Comparison of ENCODE assay signal across 12 mouse cellular contexts in genomic region chrX:75143124-75143555, GRCm38 (mm10). TPM values are rescaled to one million over a fixed set of nuclear protein-coding genes. Genes with fewer than 3 reads are reported as not detected.
DNase-seq lines count a peak whose midpoint lies in the region; ATAC-seq lines count a peak whose summit lies in the region.
"Not testable (repeated sequence)": the region's sequence is repeated elsewhere in the genome, so short reads cannot be mapped to it uniquely, and the experiment has no call there.
"Had no signal": no experiment of that assay in that cellular context is flagged by ENCODE, and none has a peak within 500 bp of the region (broad histone marks: within the 10 kb centered on the region; RNA-seq: fewer than 3 reads in every experiment).

No protein-coding gene starts in this region.

- H3K4me3 ChIP-seq in forebrain, embryonic 16.5 days (replicated peaks; ENCODE audit: low read length): peak overlapping the region; percentile 38
- H3K4me3 ChIP-seq in hindbrain, embryonic 12.5 days: peak overlapping the region; percentile 37
- peak overlapping the region; percentile 34 for H3K4me3 ChIP-seq in lung, embryonic 15.5 days
- peak overlapping the region; percentile 22 for H3K4me3 ChIP-seq in neural tube, embryonic 11.5 days (ENCODE audit: low read depth, low read length)
- peak overlapping the region; percentile 27 for H3K4me3 ChIP-seq in stomach, embryonic 15.5 days (replicated peaks)

- 34% methylated on average over 16 of the region's 42 CpGs for WGBS in forebrain, embryonic 16.5 days
- WGBS in hindbrain, embryonic 12.5 days: 23% methylated on average over 25 of the region's 42 CpGs
- 40% methylated on average over 20 of the region's 42 CpGs for WGBS in lung, embryonic 15.5 days
- 15% methylated on average over 12 of the region's 42 CpGs for WGBS in neural tube, embryonic 11.5 days
- 10% methylated on average over 26 of the region's 42 CpGs for WGBS in stomach, embryonic 15.5 days

- not testable (repeated sequence) for H3K36me3 ChIP-seq in forebrain, embryonic 16.5 days (ENCODE audit: control insufficient read depth, insufficient read depth); hindbrain, embryonic 12.5 days; lung, embryonic 15.5 days; neural tube, embryonic 11.5 days (ENCODE audit: control insufficient read depth, insufficient read depth, low read length); stomach, embryonic 15.5 days

- peak; percentile 68 for ATAC-seq in common myeloid progenitor, adult 5-6 weeks (replicated peaks; ENCODE audit: low read depth, poor library complexity, severe bottlenecking)
- peak; percentile 50; the same call in 1 of the 2 replicates for ATAC-seq in forebrain, embryonic 16.5 days
- peak; percentile 43; the same call in 1 of the 2 replicates for ATAC-seq in hindbrain, embryonic 12.5 days (ENCODE audit: low FRiP score)
- ATAC-seq in lung, embryonic 15.5 days (ENCODE audit: borderline replicate concordance, extremely low read depth, low FRiP score, low TSS enrichment): peak; percentile 77; the same call in 1 of the 2 replicates
- ATAC-seq in neural tube, embryonic 11.5 days (ENCODE audit: insufficient read depth, low FRiP score, low TSS enrichment): not testable (repeated sequence)
- peak; percentile 70; the same call in 1 of the 2 replicates for ATAC-seq in stomach, embryonic 15.5 days (ENCODE audit: insufficient read depth, low FRiP score, low read depth)

- H3K4me1 ChIP-seq in forebrain, embryonic 16.5 days (replicated peaks; ENCODE audit: control insufficient read depth, insufficient read depth, low read length); hindbrain, embryonic 12.5 days; lung, embryonic 15.5 days; neural tube, embryonic 11.5 days (ENCODE audit: control insufficient read depth, insufficient read depth, low read length); stomach, embryonic 15.5 days: not testable (repeated sequence)

- peak; percentile 4 for DNase-seq in NIH3T3 (ENCODE audit: low read depth)
- DNase-seq in kidney, postnatal 36 days: peak; percentile 14 to 58
- DNase-seq in neural tube, embryonic 11.5 days (ENCODE audit: low spot score): peak; percentile 18

- H3K9ac ChIP-seq in forebrain, embryonic 16.5 days (replicated peaks; ENCODE audit: low read depth, low read length): peak overlapping the region; percentile 39; the same call in 1 of the 2 replicates
- H3K9ac ChIP-seq in hindbrain, embryonic 12.5 days: peak overlapping the region; percentile 51; the same call in 1 of the 2 replicates
- H3K9ac ChIP-seq in lung, embryonic 15.5 days: 0 out of 2 replicates have a peak overlapping the region, but pooled peaks have one; percentile 19
- H3K9ac ChIP-seq in neural tube, embryonic 11.5 days (ENCODE audit: low read length); stomach, embryonic 15.5 days: not testable (repeated sequence)

- H3K27ac ChIP-seq in forebrain, embryonic 16.5 days (ENCODE audit: low read length); hindbrain, embryonic 12.5 days; lung, embryonic 15.5 days; neural tube, embryonic 11.5 days (ENCODE audit: low read depth, low read length); stomach, embryonic 15.5 days: not testable (repeated sequence)

- H3K4me2 ChIP-seq in forebrain, embryonic 16.5 days (ENCODE audit: low read length): peak overlapping the region; percentile 57
- peak overlapping the region; percentile 55 for H3K4me2 ChIP-seq in hindbrain, embryonic 12.5 days (replicated peaks)
- peak overlapping the region; percentile 56 for H3K4me2 ChIP-seq in lung, embryonic 15.5 days
- H3K4me2 ChIP-seq in neural tube, embryonic 11.5 days (ENCODE audit: low read depth): peak overlapping the region; percentile 36
- peak overlapping the region; percentile 52 for H3K4me2 ChIP-seq in stomach, embryonic 15.5 days

- H3K27me3 ChIP-seq in forebrain, embryonic 16.5 days (replicated peaks; ENCODE audit: control insufficient read depth, insufficient read depth, low read length); hindbrain, embryonic 12.5 days; lung, embryonic 15.5 days; neural tube, embryonic 11.5 days (ENCODE audit: control insufficient read depth, insufficient read depth, low read length); stomach, embryonic 15.5 days (replicated peaks): not testable (repeated sequence)

- H3K9me3 ChIP-seq in forebrain, embryonic 16.5 days (ENCODE audit: control insufficient read depth, low read length); hindbrain, embryonic 12.5 days (replicated peaks); lung, embryonic 15.5 days; neural tube, embryonic 11.5 days (ENCODE audit: control insufficient read depth, low read length); stomach, embryonic 15.5 days: not testable (repeated sequence)

RNA-seq across cellular contexts. Expression of gene Mpp1, which starts 12.3 kb away (rescaled TPM):
- total RNA-seq in common myeloid progenitor, adult 5-6 weeks (2017): 36.8 and 38.4 TPM in 2 replicates
- polyA plus RNA-seq in forebrain, embryonic 16.5 days (2015; fragmentation: Nextera tagmentation; extraction: Ambion mirVana): 17.1 and 21.9 TPM in 2 replicates
- polyA plus RNA-seq in hindbrain, embryonic 12.5 days (2016; fragmentation: Nextera tagmentation; extraction: Ambion mirVana): 27.2 and 28.7 TPM in 2 replicates
- polyA plus RNA-seq in lung, embryonic 15.5 days (2015; fragmentation: Nextera tagmentation; extraction: Ambion mirVana): 82.5 and 86.0 TPM in 2 replicates
- 28.6 and 29.8 TPM in 2 replicates for polyA plus RNA-seq in neural tube, embryonic 11.5 days (2014; fragmentation: Nextera tagmentation; extraction: Ambion mirVana)
- 79.3 and 84.9 TPM in 2 replicates for polyA plus RNA-seq in stomach, embryonic 15.5 days (2015; fragmentation: Nextera tagmentation; extraction: Ambion mirVana)

RNA-seq across cellular contexts. Expression of gene Smim9, which starts 20.4 kb away (rescaled TPM):
- total RNA-seq in common myeloid progenitor, adult 5-6 weeks (2017): not detected in 2 replicates
- not detected in 2 replicates for polyA plus RNA-seq in forebrain, embryonic 16.5 days (2015; fragmentation: Nextera tagmentation; extraction: Ambion mirVana)
- polyA plus RNA-seq in hindbrain, embryonic 12.5 days (2016; fragmentation: Nextera tagmentation; extraction: Ambion mirVana): not detected in 2 replicates
- polyA plus RNA-seq in lung, embryonic 15.5 days (2015; fragmentation: Nextera tagmentation; extraction: Ambion mirVana): not detected in 2 replicates
- polyA plus RNA-seq in neural tube, embryonic 11.5 days (2014; fragmentation: Nextera tagmentation; extraction: Ambion mirVana): not detected in 2 replicates
- polyA plus RNA-seq in stomach, embryonic 15.5 days (2015; fragmentation: Nextera tagmentation; extraction: Ambion mirVana): not detected in 2 replicates
- total RNA-seq: heart, adult 8-10 months; layer of hippocampus, postnatal 25 days had no signal
- polyA plus RNA-seq: CD4-positive, CD25-positive, alpha-beta regulatory T cell, adult 4 months; spleen, adult 2 months had no signal

RNA-seq across cellular contexts. Expression of gene Dkc1, which starts 47.5 kb away (rescaled TPM):
- 442 and 489 TPM in 2 replicates for total RNA-seq in common myeloid progenitor, adult 5-6 weeks (2017)
- polyA plus RNA-seq in forebrain, embryonic 16.5 days (2015; fragmentation: Nextera tagmentation; extraction: Ambion mirVana): 74.7 and 76.5 TPM in 2 replicates
- polyA plus RNA-seq in hindbrain, embryonic 12.5 days (2016; fragmentation: Nextera tagmentation; extraction: Ambion mirVana): 79.3 and 82.7 TPM in 2 replicates
- 128 and 131 TPM in 2 replicates for polyA plus RNA-seq in lung, embryonic 15.5 days (2015; fragmentation: Nextera tagmentation; extraction: Ambion mirVana)
- 128 and 134 TPM in 2 replicates for polyA plus RNA-seq in neural tube, embryonic 11.5 days (2014; fragmentation: Nextera tagmentation; extraction: Ambion mirVana)
- 111 and 137 TPM in 2 replicates for polyA plus RNA-seq in stomach, embryonic 15.5 days (2015; fragmentation: Nextera tagmentation; extraction: Ambion mirVana)

RNA-seq across cellular contexts. Expression of gene Gab3, which starts 57.9 kb away (rescaled TPM):
- 1.8 and 2.4 TPM in 2 replicates for total RNA-seq in common myeloid progenitor, adult 5-6 weeks (2017)
- polyA plus RNA-seq in forebrain, embryonic 16.5 days (2015; fragmentation: Nextera tagmentation; extraction: Ambion mirVana): 1.5 and 1.6 TPM in 2 replicates
- 1.2 and 1.7 TPM in 2 replicates for polyA plus RNA-seq in hindbrain, embryonic 12.5 days (2016; fragmentation: Nextera tagmentation; extraction: Ambion mirVana)
- polyA plus RNA-seq in lung, embryonic 15.5 days (2015; fragmentation: Nextera tagmentation; extraction: Ambion mirVana): 7.7 and 8.5 TPM in 2 replicates
- 0.51 and 1.3 TPM in 2 replicates for polyA plus RNA-seq in neural tube, embryonic 11.5 days (2014; fragmentation: Nextera tagmentation; extraction: Ambion mirVana)
- 2.7 and 3.0 TPM in 2 replicates for polyA plus RNA-seq in stomach, embryonic 15.5 days (2015; fragmentation: Nextera tagmentation; extraction: Ambion mirVana)
